ENCODE assay signal across 13 mouse cellular contexts in the genomic region with DNA sequence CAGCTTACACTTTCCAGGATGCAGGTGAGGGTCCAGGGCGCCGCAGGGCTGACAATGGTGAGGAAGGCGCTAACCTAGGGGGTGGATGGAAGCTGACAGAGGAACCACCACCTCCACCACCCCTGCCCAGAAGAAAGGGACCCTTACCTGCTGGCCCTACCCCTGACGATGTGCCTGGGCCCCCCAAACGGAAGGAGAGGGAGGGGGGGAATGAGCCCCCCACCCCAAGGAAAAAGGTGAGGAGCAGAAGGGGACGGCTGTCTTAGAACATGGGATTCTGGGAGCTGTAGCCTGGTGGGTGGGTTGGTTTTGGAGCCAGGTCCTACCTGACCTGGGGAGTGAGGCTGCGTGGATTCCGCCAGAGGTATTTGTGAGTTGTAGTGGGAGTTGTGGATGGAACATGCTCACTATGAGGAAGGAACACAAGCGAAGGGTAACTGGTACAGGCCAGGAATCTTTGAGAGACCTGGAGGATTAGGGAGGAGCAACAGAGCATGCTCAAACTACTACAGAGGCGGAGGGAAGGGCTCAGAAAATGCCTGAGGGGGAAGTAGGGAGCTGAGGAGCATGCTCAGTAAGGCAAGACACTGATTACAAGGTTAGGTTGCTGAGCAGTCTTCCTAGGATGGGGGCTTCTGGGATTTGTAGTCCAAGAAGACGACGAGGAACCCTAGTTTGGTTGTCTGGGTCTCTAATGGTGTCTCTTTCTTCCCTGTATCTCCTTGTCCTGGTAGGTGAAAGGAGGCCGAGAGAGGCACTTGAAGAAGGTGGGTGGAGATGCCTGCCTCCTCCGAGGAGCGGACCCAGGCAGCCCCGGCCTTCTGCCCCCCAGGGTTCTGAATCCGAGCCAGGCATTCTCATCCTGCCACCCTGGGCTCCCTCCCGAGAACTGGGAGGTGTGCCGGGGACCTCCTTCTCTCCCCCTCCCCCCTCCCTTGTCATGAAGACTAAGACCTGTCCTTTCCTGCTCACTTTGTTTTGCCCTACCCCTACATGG. TPM values are rescaled to one million over a fixed set of nuclear protein-coding genes. Genes with fewer than 3 reads are reported as not detected.
A peak's percentile ranks its signal among the peaks of the same experiment; 100 is the strongest.
DNase-seq lines count a peak whose midpoint lies in the region; ATAC-seq lines count a peak whose summit lies in the region.
"Had no signal": no experiment of that assay in that cellular context is flagged by ENCODE, and none has a peak within 500 bp of the region (broad histone marks: within the 10 kb centered on the region; RNA-seq: fewer than 3 reads in every experiment).

No protein-coding gene starts in this region.

- H3K9me3 ChIP-seq in limb, embryonic 15.5 days, result no peaks in the 10 kb centered on the region
- H3K9me3 ChIP-seq: liver, embryonic 15.5 days had no signal

- peaks cover 43% of the 10 kb centered on the region for H3K4me1 ChIP-seq in limb, embryonic 15.5 days

- intact Hi-C loops in left cerebral cortex, postnatal 25 days (cut with DNase I), result no loop called here
- intact Hi-C loops in left cerebral cortex, postnatal 4 days (cut with DNase I), result no loop called here

- H3K4me3 ChIP-seq in limb, embryonic 15.5 days, result no peak overlapping the region
- H3K4me3 ChIP-seq: liver, embryonic 15.5 days had no signal

- peaks cover 74% of the 10 kb centered on the region for H3K36me3 ChIP-seq in limb, embryonic 15.5 days

- no peak overlapping the region for H3K4me2 ChIP-seq in limb, embryonic 15.5 days
- H3K4me2 ChIP-seq: liver, embryonic 15.5 days had no signal

- peak; percentile 15 for DNase-seq in embryo, embryonic 10.5 days (ENCODE audit: low spot score)
- DNase-seq in embryo, embryonic 9.5 days (ENCODE audit: extremely low spot score), result no peak
- peak; percentile 63 to 86 for DNase-seq in left cerebral cortex, postnatal 25 days (ENCODE audit: low spot score in 2 of 2)
- DNase-seq in left cerebral cortex, postnatal 4 days, result no peak
- peak; percentile 51 to 52 for DNase-seq in cerebellum, postnatal 10 days
- DNase-seq in urinary bladder, postnatal 10 days (ENCODE audit: low spot score), result no peak
- DNase-seq in heart, adult 8-10 months (ENCODE audit: low spot score), result no peak
- DNase-seq: adrenal gland, postnatal 25 days; B cell, adult 2 months; gastrocnemius, postnatal 14 days had no signal

- H3K27ac ChIP-seq in limb, embryonic 15.5 days, result peak overlapping the region; percentile 59
- H3K27ac ChIP-seq: liver, embryonic 15.5 days had no signal

- 0 out of 2 replicates have a peak overlapping the region, but pooled peaks have one; percentile 5 for H3K9ac ChIP-seq in limb, embryonic 15.5 days
- H3K9ac ChIP-seq: liver, embryonic 15.5 days had no signal

- H3K27me3 ChIP-seq in limb, embryonic 15.5 days, result no peaks in the 10 kb centered on the region
- H3K27me3 ChIP-seq: liver, embryonic 15.5 days had no signal

- 75% methylated on average over 19 of the region's 19 CpGs for WGBS in limb, embryonic 15.5 days

- ATAC-seq in limb, embryonic 15.5 days (ENCODE audit: insufficient number of reproducible peaks, low FRiP score, low TSS enrichment, low read depth), result no peak

RNA-seq across cellular contexts. Expression of gene Fbxl19, which starts 6.1 kb away (rescaled TPM):
- 10 to 100 TPM; 81.3 to 88.2 TPM for total RNA-seq in left cerebral cortex, postnatal 25 days (2021)
- 100 to 1,000 TPM; 143 to 148 TPM for total RNA-seq in left cerebral cortex, postnatal 4 days (2021)
- 4.3 and 4.4 TPM in 2 replicates for polyA plus RNA-seq in limb, embryonic 15.5 days (2015; fragmentation: Nextera tagmentation; extraction: Ambion mirVana)
- 1 to 10 TPM; 1.9 to 4.9 (median 3.2) TPM for total RNA-seq in heart, adult 8-10 months (2022)

RNA-seq across cellular contexts. Expression of gene Ctf2, which starts 18.5 kb away (rescaled TPM):
- not detected for total RNA-seq in left cerebral cortex, postnatal 25 days (2021)
- not detected for total RNA-seq in left cerebral cortex, postnatal 4 days (2021)
- polyA plus RNA-seq in limb, embryonic 15.5 days (2015; fragmentation: Nextera tagmentation; extraction: Ambion mirVana), result 0.19 and 0.44 TPM in 2 replicates
- not detected for total RNA-seq in heart, adult 8-10 months (2022)
- total RNA-seq: adrenal gland, postnatal 25 days; gastrocnemius, postnatal 14 days had no signal
- polyA plus RNA-seq: neural tube, embryonic 11.5 days had no signal

RNA-seq across cellular contexts. Expression of gene Orai3, which starts 19.2 kb away (rescaled TPM):
- 10 to 100 TPM; 23.1 to 23.7 TPM for total RNA-seq in left cerebral cortex, postnatal 25 days (2021)
- 10 to 100 TPM; 14.2 to 15.1 TPM for total RNA-seq in left cerebral cortex, postnatal 4 days (2021)
- polyA plus RNA-seq in limb, embryonic 15.5 days (2015; fragmentation: Nextera tagmentation; extraction: Ambion mirVana), result 23.6 and 26.5 TPM in 2 replicates
- total RNA-seq in heart, adult 8-10 months (2022), result 10 to 100 TPM; 20.0 to 26.6 (median 24.7) TPM

RNA-seq across cellular contexts. Expression of gene Setd1a, which starts 26.0 kb away (rescaled TPM):
- total RNA-seq in left cerebral cortex, postnatal 25 days (2021), result 10 to 100 TPM; 42.3 to 43.4 TPM
- 10 to 100 TPM; 46.2 to 47.4 TPM for total RNA-seq in left cerebral cortex, postnatal 4 days (2021)
- polyA plus RNA-seq in limb, embryonic 15.5 days (2015; fragmentation: Nextera tagmentation; extraction: Ambion mirVana), result 18.6 and 21.7 TPM in 2 replicates
- total RNA-seq in heart, adult 8-10 months (2022), result 10 to 100 TPM; 15.4 to 23.1 (median 17.9) TPM

RNA-seq across cellular contexts. Expression of gene Gm49388, which starts 35.0 kb away (rescaled TPM):
- total RNA-seq in left cerebral cortex, postnatal 25 days (2021), result 1 to 10 TPM; 3.5 to 4.5 TPM
- total RNA-seq in left cerebral cortex, postnatal 4 days (2021), result 1 to 10 TPM; 2.2 to 3.1 TPM
- not detected in 2 replicates for polyA plus RNA-seq in limb, embryonic 15.5 days (2015; fragmentation: Nextera tagmentation; extraction: Ambion mirVana)
- 1 to 10 TPM; 1.9 to 3.3 (median 2.7) TPM for total RNA-seq in heart, adult 8-10 months (2022)
- polyA plus RNA-seq: liver, embryonic 15.5 days; neural tube, embryonic 11.5 days had no signal

Comparison
In these comparisons a context has a peak if more than half of its experiments do, and no peak if none do; other contexts are left out.
1. DNase-seq: peak in embryo, embryonic 10.5 days (single experiment), left cerebral cortex, postnatal 25 days (2 of 2) and cerebellum, postnatal 10 days (2 of 2); none in embryo, embryonic 9.5 days (single experiment), left cerebral cortex, postnatal 4 days (single experiment), urinary bladder, postnatal 10 days (single experiment) and heart, adult 8-10 months (single experiment).
2. RNA of gene Fbxl19, which starts 6.1 kb away (total RNA-seq): 143 to 148 TPM in left cerebral cortex, postnatal 4 days and 81.3 to 88.2 TPM in left cerebral cortex, postnatal 25 days; 1.9 to 4.9 TPM in heart, adult 8-10 months; every median in the first group is over 10 times any median in the second.